Mouse (Mus musculus): ENCODE data around the gene Ddost. TPM values are rescaled to one million over a fixed set of nuclear protein-coding genes. Genes with fewer than 3 reads are reported as not detected.

The Ddost gene
- polyA plus RNA-seq, 1 experiment from 2014 or later, result 219 TPM

DNA sequence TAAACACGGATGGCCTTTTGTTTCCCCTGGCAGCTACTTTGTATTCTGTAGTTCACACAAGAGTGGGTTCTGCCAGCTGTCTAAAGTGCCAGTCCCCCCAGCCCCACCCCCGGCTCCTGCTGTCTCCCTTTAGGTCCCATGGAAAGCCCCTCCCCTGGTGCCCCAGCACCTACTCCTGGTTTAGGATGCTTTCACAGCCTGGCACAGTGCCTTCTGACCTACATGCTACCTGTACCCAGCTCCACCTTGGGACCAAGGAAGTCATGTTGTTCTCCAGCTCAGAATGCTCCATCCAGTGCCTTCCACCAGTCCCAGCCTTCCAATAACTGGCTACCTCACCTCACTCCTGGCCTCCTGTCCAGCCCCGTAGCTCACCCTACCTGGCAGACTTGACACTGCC is 2.5 kb downstream of the Ddost start:
- ATAC-seq (ENCODE audit: low FRiP score) (no peak), DNase-seq (ENCODE audit: low spot score, missing footprints) (no peak)
- no peak overlapping the region for H3K4me2 ChIP-seq
- H3K36me3 ChIP-seq (ENCODE audit: control insufficient read depth, insufficient read depth, low read length), result peaks cover 12% of the 10 kb centered on the region; the same call in 1 of the 2 replicates
- H3K27ac ChIP-seq (ENCODE audit: low read depth, low read length), result no peak overlapping the region
- H3K9me3 ChIP-seq (ENCODE audit: control insufficient read depth, low read length), result no peaks in the 10 kb centered on the region
- WGBS, result 89% methylated on average over 3 of the region's 3 CpGs
- H3K4me3 ChIP-seq (ENCODE audit: low read depth, low read length), result no peak overlapping the region
- peaks cover 10% of the 10 kb centered on the region for H3K4me1 ChIP-seq (ENCODE audit: control insufficient read depth, insufficient read depth, low read length)
- no peak overlapping the region for H3K9ac ChIP-seq (ENCODE audit: low read length)
- no peaks in the 10 kb centered on the region for H3K27me3 ChIP-seq (ENCODE audit: control insufficient read depth, insufficient read depth, low read length)

- no peak overlapping the region for H3K9ac ChIP-seq (ENCODE audit: low read length)
- peaks cover 10% of the 10 kb centered on the region for H3K4me1 ChIP-seq (ENCODE audit: control insufficient read depth, insufficient read depth, low read length)
- H3K4me2 ChIP-seq, result no peak overlapping the region
- 93% methylated on average over 12 of the region's 12 CpGs for WGBS
- ATAC-seq (ENCODE audit: low FRiP score) (no peak), DNase-seq (ENCODE audit: low spot score, missing footprints) (peak; percentile 51)
- H3K36me3 ChIP-seq (ENCODE audit: control insufficient read depth, insufficient read depth, low read length), result peaks cover 15% of the 10 kb centered on the region; the same call in 1 of the 2 replicates
- no peaks in the 10 kb centered on the region for H3K9me3 ChIP-seq (ENCODE audit: control insufficient read depth, low read length)
- no peak overlapping the region for H3K4me3 ChIP-seq (ENCODE audit: low read depth, low read length)
- H3K27me3 ChIP-seq (ENCODE audit: control insufficient read depth, insufficient read depth, low read length), result no peaks in the 10 kb centered on the region
- H3K27ac ChIP-seq (ENCODE audit: low read depth, low read length), result no peak overlapping the region
Measured at GRCm38 (mm10) chr4:138307739-138308138, 3.2 kb downstream of the Ddost start.

DNA sequence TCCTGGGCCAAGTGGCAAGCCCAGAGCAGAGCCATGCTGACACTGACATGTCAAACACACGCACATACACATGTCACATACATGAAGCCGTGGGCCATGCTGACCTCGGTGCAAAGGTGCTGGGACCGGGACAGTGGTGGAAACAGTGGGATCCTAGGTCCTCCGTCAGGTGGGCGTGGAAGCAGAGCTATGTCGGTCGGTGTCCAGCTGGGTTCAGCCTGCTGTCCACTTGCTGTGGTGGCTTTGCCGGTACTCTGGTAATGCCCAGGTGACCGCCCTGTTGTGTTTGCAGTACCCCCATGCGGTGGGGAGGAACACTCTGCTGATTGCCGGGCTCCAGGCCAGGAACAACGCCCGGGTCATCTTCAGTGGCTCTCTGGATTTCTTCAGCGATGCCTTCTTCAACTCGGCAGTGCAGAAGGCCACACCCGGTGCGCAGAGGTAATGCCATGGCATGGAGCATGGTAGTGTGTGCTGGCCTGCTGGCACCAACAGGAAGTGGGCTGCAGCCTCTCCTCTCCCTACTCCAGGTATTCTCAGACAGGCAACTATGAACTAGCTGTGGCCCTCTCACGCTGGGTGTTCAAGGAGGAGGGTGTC is 5.9 kb downstream of the Ddost start:
- H3K9ac ChIP-seq (ENCODE audit: low read length), result no peak overlapping the region
- H3K4me1 ChIP-seq (ENCODE audit: control insufficient read depth, insufficient read depth, low read length), result peaks cover 5% of the 10 kb centered on the region
- H3K27ac ChIP-seq (ENCODE audit: low read depth, low read length), result no peak overlapping the region
- DNase-seq (ENCODE audit: low spot score, missing footprints) (peak; percentile 66), ATAC-seq (ENCODE audit: low FRiP score) (no peak)
- no peak overlapping the region for H3K4me3 ChIP-seq (ENCODE audit: low read depth, low read length)
- no peaks in the 10 kb centered on the region for H3K9me3 ChIP-seq (ENCODE audit: control insufficient read depth, low read length)
- H3K4me2 ChIP-seq, result no peak overlapping the region
- peaks cover 17% of the 10 kb centered on the region; the same call in 1 of the 2 replicates for H3K36me3 ChIP-seq (ENCODE audit: control insufficient read depth, insufficient read depth, low read length)
- no peaks in the 10 kb centered on the region for H3K27me3 ChIP-seq (ENCODE audit: control insufficient read depth, insufficient read depth, low read length)
- WGBS, result 92% methylated on average over 19 of the region's 19 CpGs

- no peak for DNase-seq (ENCODE audit: low spot score, missing footprints)
- WGBS, result 69% methylated on average over 8 of the region's 8 CpGs
- Histone ChIP-seq H3K4me3 (ENCODE audit: low read depth, low read length) (no peak overlapping the region), H3K36me3 (ENCODE audit: control insufficient read depth, insufficient read depth, low read length) (peaks cover 17% of the 10 kb centered on the region), H3K4me1 (ENCODE audit: control insufficient read depth, insufficient read depth, low read length) (no peaks in the 10 kb centered on the region), H3K9ac (ENCODE audit: low read length) (no peak overlapping the region), H3K9me3 (ENCODE audit: control insufficient read depth, low read length) (peaks cover 2% of the 10 kb centered on the region; the same call in 1 of the 2 replicates), H3K4me2 (no peak overlapping the region), H3K27ac (ENCODE audit: low read depth, low read length) (no peak overlapping the region), H3K27me3 (ENCODE audit: control insufficient read depth, insufficient read depth, low read length) (no peaks in the 10 kb centered on the region)
- ATAC-seq (ENCODE audit: low FRiP score), result peak; percentile 33; the same call in 1 of the 2 replicates
Measured at GRCm38 (mm10) chr4:138311595-138311994, 7.1 kb downstream of the Ddost start.

DNA sequence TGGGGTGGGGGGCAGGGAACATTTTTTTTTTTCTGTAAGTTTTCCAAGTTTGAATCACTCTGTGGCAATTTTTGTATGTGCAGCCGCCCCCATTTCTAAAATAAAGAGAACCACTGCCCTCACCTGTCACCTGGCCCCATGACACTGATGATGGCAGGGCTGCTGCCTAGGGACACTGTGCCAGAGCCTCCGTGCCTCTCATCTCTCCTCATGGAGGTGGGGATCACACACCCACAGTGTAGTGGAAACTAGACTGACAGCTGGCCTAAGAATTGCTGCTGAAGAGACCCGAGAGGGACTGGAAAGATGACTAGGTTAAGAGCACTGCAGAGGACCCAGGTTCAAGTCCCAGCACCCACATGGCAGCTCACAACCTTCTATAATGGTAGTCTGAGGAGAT is 7.6 kb downstream of the Ddost start:
- no peak overlapping the region for H3K4me3 ChIP-seq (ENCODE audit: low read depth, low read length)
- ATAC-seq (ENCODE audit: low FRiP score) (no peak), DNase-seq (ENCODE audit: low spot score, missing footprints) (no peak)
- no peak overlapping the region for H3K9ac ChIP-seq (ENCODE audit: low read length)
- no peak overlapping the region for H3K27ac ChIP-seq (ENCODE audit: low read depth, low read length)
- 95% methylated on average over 3 of the region's 3 CpGs for WGBS
- H3K27me3 ChIP-seq (ENCODE audit: control insufficient read depth, insufficient read depth, low read length), result no peaks in the 10 kb centered on the region
- peaks cover 17% of the 10 kb centered on the region for H3K36me3 ChIP-seq (ENCODE audit: control insufficient read depth, insufficient read depth, low read length)
- peaks cover 2% of the 10 kb centered on the region; the same call in 1 of the 2 replicates for H3K9me3 ChIP-seq (ENCODE audit: control insufficient read depth, low read length)
- no peaks in the 10 kb centered on the region for H3K4me1 ChIP-seq (ENCODE audit: control insufficient read depth, insufficient read depth, low read length)
- H3K4me2 ChIP-seq, result no peak overlapping the region

DNA sequence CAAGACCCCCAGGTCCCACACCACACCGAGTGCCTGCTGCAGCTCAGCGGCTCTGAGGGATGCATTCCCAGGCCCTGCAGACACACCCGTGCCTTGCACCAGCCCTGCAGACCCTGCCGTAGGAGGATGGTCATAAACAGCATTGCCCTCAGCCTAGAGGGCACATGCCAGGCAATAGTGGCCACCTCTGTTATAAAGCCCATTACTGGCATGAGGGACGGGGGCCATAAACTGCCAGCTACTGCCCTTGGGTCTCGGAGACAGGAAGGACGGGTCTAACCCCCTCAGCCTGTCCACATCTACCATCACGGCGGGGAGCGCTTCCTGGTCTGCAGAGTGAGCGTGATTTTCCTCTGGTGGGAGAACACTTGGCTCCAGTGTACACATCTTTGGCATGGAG is 8.5 kb downstream of the Ddost start:
- Histone ChIP-seq H3K4me2 (no peak overlapping the region), H3K9ac (ENCODE audit: low read length) (no peak overlapping the region), H3K27ac (ENCODE audit: low read depth, low read length) (no peak overlapping the region), H3K27me3 (ENCODE audit: control insufficient read depth, insufficient read depth, low read length) (no peaks in the 10 kb centered on the region), H3K4me1 (ENCODE audit: control insufficient read depth, insufficient read depth, low read length) (no peaks in the 10 kb centered on the region), H3K9me3 (ENCODE audit: control insufficient read depth, low read length) (peaks cover 2% of the 10 kb centered on the region; the same call in 1 of the 2 replicates), H3K4me3 (ENCODE audit: low read depth, low read length) (no peak overlapping the region), H3K36me3 (ENCODE audit: control insufficient read depth, insufficient read depth, low read length) (peaks cover 17% of the 10 kb centered on the region)
- ATAC-seq (ENCODE audit: low FRiP score) (no peak), DNase-seq (ENCODE audit: low spot score, missing footprints) (peak; percentile 35)
- 96% methylated on average over 11 of the region's 11 CpGs for WGBS

GRCm38 (mm10) chr4:138313795-138314194 is 9.3 kb downstream of the Ddost start:
- Histone ChIP-seq H3K9me3 (ENCODE audit: control insufficient read depth, low read length) (peaks cover 2% of the 10 kb centered on the region; the same call in 1 of the 2 replicates), H3K36me3 (ENCODE audit: control insufficient read depth, insufficient read depth, low read length) (peaks cover 17% of the 10 kb centered on the region), H3K4me3 (ENCODE audit: low read depth, low read length) (no peak overlapping the region), H3K4me2 (no peak overlapping the region), H3K27me3 (ENCODE audit: control insufficient read depth, insufficient read depth, low read length) (no peaks in the 10 kb centered on the region), H3K27ac (ENCODE audit: low read depth, low read length) (no peak overlapping the region), H3K9ac (ENCODE audit: low read length) (no peak overlapping the region), H3K4me1 (ENCODE audit: control insufficient read depth, insufficient read depth, low read length) (no peaks in the 10 kb centered on the region)
- 84% methylated on average over 4 of the region's 4 CpGs for WGBS
- ATAC-seq (ENCODE audit: low FRiP score) (no peak), DNase-seq (ENCODE audit: low spot score, missing footprints) (peak; percentile 78)

GRCm38 (mm10) chr4:138315781-138316180 is 11.3 kb downstream of the Ddost start:
- H3K9ac ChIP-seq (ENCODE audit: low read length), result no peak overlapping the region
- H3K27ac ChIP-seq (ENCODE audit: low read depth, low read length), result no peak overlapping the region
- H3K4me3 ChIP-seq (ENCODE audit: low read depth, low read length), result no peak overlapping the region
- WGBS, result 66% methylated on average over 9 of the region's 9 CpGs
- H3K4me1 ChIP-seq (ENCODE audit: control insufficient read depth, insufficient read depth, low read length), result no peaks in the 10 kb centered on the region
- no peak overlapping the region for H3K4me2 ChIP-seq
- peaks cover 2% of the 10 kb centered on the region; the same call in 1 of the 2 replicates for H3K9me3 ChIP-seq (ENCODE audit: control insufficient read depth, low read length)
- no peak for ATAC-seq (ENCODE audit: low FRiP score)
- DNase-seq (ENCODE audit: low spot score, missing footprints), result peak; percentile 89
- H3K36me3 ChIP-seq (ENCODE audit: control insufficient read depth, insufficient read depth, low read length), result peaks cover 11% of the 10 kb centered on the region
- H3K27me3 ChIP-seq (ENCODE audit: control insufficient read depth, insufficient read depth, low read length), result no peaks in the 10 kb centered on the region

DNA sequence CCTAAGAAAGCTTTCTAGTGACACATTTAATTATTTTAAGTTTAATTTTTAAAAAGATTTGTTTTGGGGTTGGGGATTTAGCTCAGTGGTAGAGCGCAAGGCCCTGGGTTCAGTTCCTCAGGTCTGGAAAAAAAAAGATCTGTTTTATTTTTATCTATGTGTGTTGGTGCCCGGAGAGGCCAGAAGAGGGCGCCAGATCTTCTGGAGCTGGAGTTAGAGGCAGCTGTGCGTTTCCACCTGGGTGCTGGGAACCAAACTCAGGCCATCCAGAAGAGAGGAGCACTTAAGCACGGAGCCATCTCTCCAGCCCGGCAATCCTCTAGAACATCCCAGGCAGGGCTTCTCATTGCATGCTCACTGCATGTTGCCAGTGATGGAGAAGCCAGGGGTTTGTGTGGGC is 11.8 kb downstream of the Ddost start:
- Histone ChIP-seq H3K4me2 (no peak overlapping the region), H3K4me3 (ENCODE audit: low read depth, low read length) (no peak overlapping the region), H3K27me3 (ENCODE audit: control insufficient read depth, insufficient read depth, low read length) (no peaks in the 10 kb centered on the region), H3K36me3 (ENCODE audit: control insufficient read depth, insufficient read depth, low read length) (peaks cover 7% of the 10 kb centered on the region), H3K9me3 (ENCODE audit: control insufficient read depth, low read length) (peaks cover 2% of the 10 kb centered on the region; the same call in 1 of the 2 replicates), H3K9ac (ENCODE audit: low read length) (no peak overlapping the region), H3K4me1 (ENCODE audit: control insufficient read depth, insufficient read depth, low read length) (no peaks in the 10 kb centered on the region), H3K27ac (ENCODE audit: low read depth, low read length) (no peak overlapping the region)
- ATAC-seq (ENCODE audit: low FRiP score) (no peak), DNase-seq (ENCODE audit: low spot score, missing footprints) (no peak)
- 90% methylated on average over 6 of the region's 6 CpGs for WGBS

Data from midbrain, embryonic 11.5 days (tissue).